Mouse (Mus musculus) common myeloid progenitor, adult 5-6 weeks (primary cell): ENCODE measurements around the gene Elovl3. TPM values are rescaled to one million over a fixed set of nuclear protein-coding genes. Genes with fewer than 3 reads are reported as not detected.
"Not testable (repeated sequence)": the region's sequence is repeated elsewhere in the genome, so short reads cannot be mapped to it uniquely, and the experiment has no call there.

Source experiments
- ATAC-seq: replicated peaks from 2 replicates; pipeline ENCODE4 v1.8.0; 2016; ENCODE audit warnings: low read depth, mild to moderate bottlenecking, moderate TSS enrichment, inconsistent platforms; ENCODE audit not compliant: poor library complexity, severe bottlenecking
- total RNA-seq: library from RNA; stranded (forward); fragments of 200-1000, 187-1606 nt; gene quantifications from 2 replicates; pipeline ENCODE4 v1.2.3, GENCODE M21; 2017

Elovl3 gene
- total RNA-seq = not detected in 2 replicates

- peak; percentile 68 for ATAC-seq
These were observed at the start of gene Elovl3 for GRCm38 (mm10) chr19:46131694-46132525. Elovl3 (plus strand) TSS chr19:46131897.

GRCm38 (mm10) chr19:46085185-46085584 lies 46.5 kb upstream of the Elovl3 start:
- no peak for ATAC-seq

DNA sequence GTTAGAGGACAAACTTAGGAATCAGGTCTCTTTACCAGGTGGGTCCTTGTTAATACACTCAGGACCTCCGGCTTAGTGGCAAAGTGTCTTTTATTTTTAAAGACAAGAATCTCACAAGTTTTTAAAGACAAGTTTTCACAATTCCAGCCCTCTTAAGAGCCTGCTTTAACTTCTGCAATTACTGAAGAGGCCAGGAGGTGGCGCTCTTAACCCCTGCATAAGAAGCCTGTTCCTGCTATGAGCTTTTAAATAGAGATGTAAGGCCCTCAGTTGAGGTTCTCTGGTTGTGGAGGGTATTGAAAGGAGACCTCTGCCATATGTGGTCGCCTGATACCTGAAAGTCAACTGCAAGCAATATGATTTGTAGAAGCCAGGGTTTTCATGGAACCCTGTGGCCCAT lies 45.4 kb upstream of the Elovl3 start:
- ATAC-seq = peak; percentile 80

GRCm38 (mm10) chr19:46087871-46088270 lies 43.8 kb upstream of the Elovl3 start:
- no peak for ATAC-seq

DNA sequence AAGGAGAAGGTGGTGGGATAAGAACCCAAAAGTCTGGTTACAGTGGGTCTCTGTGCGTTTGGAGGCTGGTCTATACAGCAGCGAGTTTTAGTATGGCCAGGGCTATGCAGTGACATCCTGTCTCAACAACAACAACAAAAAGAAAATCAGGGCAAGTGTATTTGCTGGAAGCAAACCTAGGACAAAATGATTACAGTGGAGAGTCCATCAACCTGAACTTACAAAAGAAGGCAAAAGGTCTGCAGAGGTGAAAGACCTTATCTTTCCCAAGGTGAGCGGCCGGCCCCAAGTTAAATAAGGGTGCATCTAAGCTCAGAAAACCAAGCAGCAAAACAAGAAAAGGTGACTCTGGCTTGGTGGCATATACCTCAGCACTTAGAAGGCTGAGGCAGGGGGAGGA lies 40.1 kb upstream of the Elovl3 start:
- ATAC-seq = no peak

DNA sequence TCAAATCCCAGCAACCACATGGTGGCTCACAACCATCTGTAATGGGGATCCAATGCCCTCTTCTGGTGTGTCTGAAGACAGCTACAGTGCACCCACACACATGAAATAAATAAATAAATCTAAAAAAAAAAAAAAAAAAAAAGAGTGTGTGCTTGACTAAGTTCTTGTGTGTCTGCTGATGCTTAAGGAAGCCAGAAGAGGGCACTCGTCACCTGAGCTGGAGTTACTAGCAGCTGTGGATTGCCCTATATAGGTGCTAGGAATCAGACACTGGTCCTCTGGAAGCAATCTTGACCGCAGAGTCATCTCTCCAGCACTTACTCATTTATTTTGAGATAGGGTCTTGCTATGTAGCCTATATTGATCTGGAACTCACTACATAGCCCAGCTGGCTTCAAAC lies 37.6 kb upstream of the Elovl3 start:
- ATAC-seq = no peak

DNA sequence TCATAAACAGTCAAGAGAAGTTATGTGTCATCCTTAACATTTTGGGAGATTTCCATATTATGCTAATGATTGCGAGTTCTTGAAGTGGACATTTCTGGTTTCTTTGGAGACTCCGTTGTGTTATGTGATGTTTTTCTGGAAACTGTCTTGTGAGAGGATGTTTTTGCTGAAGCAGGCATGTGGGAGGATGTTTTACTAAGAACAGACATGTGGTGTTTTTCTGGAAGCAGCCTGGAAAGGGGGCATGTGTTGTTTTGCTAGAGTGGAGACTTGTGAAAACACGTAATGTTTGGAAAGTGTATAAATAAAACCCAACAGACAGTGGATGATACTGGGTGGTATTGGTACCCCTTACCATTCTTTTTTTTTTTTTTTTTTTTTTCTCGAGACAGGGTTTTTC lies 36.4 kb upstream of the Elovl3 start:
- ATAC-seq = no peak

GRCm38 (mm10) chr19:46096396-46096795 lies 35.3 kb upstream of the Elovl3 start:
- no peak for ATAC-seq

DNA sequence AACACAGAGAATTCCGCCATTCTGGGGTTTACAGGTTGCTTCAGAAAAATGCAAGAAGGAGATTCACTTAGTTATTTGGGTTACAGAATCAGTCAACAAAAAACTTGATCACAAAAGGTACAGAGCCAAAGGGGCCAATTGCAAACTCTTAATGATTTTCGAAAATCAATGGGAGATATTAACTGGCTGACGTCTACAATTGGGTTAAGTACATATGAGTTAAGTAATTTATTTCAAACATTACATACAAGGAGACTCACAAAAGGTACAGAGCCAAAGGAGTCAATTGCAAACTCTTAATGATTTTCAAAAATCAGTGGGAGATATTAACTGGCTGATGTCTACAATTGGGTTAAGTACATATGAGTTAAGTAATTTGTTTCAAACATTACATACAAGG lies 32.1 kb upstream of the Elovl3 start:
- no peak for ATAC-seq

GRCm38 (mm10) chr19:46103437-46104186 lies 28.1 kb upstream of the Elovl3 start:
- no peak for ATAC-seq

DNA sequence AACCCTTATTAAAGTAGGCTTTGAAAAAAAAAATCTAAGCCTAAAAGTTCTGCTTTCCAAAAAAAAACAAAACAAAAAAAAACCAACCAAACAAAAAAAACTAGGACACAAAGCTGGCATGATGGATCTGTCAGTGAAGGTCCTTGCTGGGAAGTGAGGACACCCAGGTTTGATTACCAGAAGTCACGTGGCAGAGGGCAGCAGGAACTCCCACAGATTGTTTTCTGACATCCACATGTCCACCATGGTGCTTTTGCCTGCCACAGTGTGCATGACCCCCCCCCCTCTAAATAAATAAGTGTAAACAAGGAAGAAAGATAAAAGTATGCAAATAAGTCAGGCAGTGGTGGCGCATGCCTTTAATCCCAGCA lies 27.5 kb upstream of the Elovl3 start:
- ATAC-seq = no peak

DNA sequence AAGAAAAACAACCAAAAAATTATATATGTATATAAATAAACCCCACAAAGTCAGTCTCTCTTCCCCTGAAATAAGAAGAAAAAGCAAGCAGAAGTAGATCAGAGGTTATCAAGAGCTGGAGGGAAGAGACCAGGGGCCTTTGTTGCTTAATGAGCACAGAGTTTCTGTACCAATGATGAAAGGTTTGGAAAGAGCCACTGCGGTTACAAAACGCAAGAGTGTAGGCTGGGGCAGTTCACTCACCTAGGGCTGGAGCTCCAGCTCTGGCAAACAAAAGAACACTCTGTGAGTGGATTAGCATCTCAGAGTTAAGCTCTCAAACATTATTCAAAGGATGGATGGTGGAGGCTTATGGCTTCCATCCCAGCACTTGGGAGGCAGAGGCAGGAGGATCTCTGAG lies 21.5 kb upstream of the Elovl3 start:
- ATAC-seq = no peak

GRCm38 (mm10) chr19:46110781-46111180 lies 20.9 kb upstream of the Elovl3 start:
- no peak for ATAC-seq

DNA sequence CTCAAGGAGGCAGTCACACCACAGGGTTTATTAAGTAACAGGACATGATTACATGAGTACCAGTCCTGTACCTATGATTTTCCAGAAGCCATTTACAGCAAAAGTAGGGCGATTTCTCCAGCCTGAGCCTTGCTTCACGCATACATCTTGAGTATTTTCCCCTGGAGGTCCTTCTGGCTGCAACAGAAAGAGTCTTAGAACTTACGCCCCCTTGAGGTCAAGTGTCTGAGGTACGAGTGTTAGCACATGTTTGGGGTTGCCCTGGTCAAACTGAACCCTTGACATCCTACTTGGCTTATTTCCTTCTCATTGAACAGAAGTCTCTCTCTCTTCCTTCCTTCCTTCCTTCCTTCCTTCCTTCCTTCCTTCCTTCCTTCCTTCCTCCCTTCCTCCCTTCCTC lies 17.1 kb upstream of the Elovl3 start:
- ATAC-seq = no peak

DNA sequence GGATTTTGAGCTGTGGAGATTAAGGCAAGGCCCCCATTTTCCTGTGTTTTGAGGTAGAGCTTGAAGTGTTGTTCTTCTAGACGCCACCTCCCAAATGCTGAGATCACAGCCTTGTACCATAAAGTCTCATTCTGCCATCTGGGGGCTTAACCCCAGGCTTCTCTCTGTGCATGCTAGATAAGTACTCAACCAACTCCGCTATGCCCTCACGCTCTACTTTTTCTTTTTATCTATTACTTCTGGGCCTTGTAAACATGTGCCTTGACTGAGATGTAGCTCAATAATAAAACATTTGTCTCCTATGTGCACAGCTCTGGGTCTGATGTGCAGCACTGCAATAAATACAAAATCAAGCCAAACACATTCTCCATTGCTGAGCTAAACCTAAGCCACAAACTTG lies 12.2 kb upstream of the Elovl3 start:
- peak; percentile 74 for ATAC-seq

GRCm38 (mm10) chr19:46120872-46121271 lies 10.8 kb upstream of the Elovl3 start:
- ATAC-seq = no peak

DNA sequence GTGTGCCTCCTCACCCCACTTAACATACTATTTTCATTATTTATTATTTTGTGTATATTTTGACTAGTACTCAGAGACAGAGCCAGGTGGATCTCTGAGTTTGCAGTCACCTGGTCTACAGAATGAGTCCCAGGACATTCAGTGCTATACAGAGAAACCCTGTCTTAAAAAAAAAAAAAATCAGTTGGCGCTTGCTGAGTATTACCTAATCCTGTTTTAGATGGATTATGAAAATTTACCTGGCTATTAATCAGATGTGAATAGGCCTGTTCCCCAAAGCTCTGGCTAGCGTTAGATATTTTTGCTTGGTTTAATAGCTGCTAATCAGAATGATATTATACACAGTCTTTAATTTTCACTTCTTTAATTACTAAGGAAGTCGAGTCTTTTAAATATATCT lies 7.8 kb upstream of the Elovl3 start:
- ATAC-seq = no peak

- ATAC-seq = no peak
These were observed 7.0 kb upstream of the Elovl3 start for GRCm38 (mm10) chr19:46124651-46125050.

DNA sequence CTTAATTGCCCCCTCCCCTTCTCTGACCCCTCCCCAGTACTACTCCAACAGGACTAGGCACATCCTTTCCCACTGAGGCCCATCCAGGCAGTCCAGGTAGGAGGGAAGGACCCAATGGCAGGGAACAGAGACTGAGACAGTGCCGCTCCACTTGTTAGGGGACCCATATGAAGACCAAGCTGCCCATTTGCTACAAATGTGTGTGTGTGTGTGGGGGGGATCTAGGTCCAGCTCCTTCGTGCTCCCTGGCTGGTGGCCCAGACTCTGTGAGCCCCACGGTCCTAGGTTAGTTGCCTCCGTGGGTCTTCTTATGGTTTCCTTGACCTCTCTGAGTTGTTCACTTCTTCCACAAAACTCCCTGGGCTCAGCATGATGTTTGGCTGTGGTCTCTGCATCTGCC lies 5.4 kb upstream of the Elovl3 start:
- no peak for ATAC-seq

DNA sequence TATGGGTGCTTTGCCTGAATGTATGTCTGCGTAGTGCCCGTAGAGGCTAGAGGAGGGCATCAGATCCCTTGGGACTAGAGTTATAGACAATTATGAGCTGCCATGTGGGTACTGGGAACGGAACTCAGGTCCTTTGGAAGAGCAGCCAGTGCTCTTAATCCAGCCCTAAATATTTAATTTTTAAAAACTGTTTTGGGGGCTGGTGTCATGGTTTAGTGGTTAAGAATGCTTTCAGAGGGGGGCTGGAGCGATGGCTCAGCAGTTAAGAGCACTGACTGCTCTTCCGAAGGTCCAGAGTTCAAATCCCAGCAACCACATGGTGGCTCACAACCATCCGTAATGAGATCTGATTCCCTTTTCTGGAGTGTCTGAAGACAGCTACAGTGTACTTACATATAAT lies 2.0 kb upstream of the Elovl3 start:
- not testable (repeated sequence) for ATAC-seq

DNA sequence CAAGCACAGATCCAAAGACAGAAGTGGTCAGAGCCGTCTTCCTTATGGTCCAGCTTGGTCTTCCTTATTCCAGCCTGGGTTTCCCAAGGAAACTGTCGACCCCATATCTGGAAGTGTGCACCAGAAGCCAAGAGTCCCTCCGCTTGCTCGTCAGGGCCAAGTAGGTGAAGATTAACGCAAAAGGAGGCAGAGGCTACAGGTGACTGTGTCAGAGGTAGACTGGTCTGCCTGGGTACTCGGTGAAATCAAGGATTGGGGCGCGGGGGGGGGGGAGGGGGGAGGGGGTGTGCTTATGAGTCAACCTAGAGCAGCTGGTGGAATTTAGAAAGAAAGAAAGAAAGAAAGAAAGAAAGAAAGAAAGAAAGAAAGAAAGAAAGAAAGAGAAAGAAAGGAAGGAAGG lies 414 bp upstream of the Elovl3 start:
- no peak for ATAC-seq

DNA sequence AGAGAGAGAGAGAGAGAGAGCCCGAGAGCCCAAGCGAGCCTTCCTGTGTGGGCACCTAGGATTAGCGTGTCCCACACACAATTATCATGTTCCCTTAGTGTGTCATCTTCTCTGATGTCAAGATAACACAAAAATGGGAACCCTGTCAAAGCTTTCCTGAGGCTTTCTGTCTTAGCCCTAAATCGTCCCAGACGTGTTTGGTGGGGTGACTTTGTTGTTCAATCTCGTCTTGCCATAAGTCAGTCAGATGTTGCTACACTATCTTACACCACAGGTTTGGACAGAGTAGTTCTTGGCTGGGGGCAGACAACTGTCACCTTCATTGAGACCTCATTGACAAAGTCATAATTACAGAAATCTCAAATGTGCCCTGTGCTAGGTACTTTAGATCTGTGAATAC lies 880 bp downstream of the Elovl3 start:
- no peak for ATAC-seq
